Mouse (Mus musculus) heart, adult 9 months (tissue): Measurements from ENCODE around the gene Rassf6.
A peak's percentile ranks its signal among the peaks of the same experiment; 100 is the strongest.
"Not testable (repeated sequence)": the region's sequence is repeated elsewhere in the genome, so short reads cannot be mapped to it uniquely, and the experiment has no call there.

Experiments
- DNase-seq, 2 experiments: peaks; one replicate each; pipeline ENCODE4 v3.0.0; 2022; ENCODE audit warnings: low spot score in 2 of 2

Rassf6 gene

DNA sequence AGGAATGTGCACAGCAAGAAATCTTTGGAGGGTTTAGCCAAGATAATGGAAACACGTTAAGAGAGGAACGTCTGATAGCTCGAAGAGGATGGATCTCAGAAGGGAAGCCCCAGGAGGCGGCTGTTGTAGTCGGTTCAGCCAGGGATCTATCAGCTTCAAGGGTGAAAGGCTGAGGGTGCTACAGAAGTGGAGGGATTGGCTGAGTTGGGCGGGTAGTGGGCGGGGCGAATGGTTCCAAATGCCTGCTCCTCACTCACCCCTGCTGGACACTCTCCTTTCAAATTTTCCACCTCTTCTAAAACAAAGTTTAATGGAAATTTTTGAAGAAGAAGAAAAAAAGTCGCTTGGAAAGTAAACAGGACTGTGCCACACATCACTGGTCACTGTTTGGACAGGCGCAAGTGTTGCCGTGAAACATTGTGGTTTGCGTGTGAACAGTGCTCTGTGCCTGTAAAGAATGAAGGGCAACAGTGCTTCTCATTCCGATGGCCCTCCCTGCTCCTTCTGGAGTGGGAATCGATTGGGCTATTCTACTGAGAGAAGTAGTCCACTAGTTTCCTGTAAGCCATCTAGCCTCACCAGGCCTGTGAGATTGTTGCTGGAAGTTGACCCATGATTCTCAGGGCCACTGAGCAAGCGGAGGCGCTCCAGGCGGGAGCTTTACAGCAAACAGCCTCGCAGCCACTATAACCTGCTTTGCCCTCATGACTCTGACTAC, 15.6 kb downstream of the Rassf6 start:
- no peak for DNase-seq

DNA sequence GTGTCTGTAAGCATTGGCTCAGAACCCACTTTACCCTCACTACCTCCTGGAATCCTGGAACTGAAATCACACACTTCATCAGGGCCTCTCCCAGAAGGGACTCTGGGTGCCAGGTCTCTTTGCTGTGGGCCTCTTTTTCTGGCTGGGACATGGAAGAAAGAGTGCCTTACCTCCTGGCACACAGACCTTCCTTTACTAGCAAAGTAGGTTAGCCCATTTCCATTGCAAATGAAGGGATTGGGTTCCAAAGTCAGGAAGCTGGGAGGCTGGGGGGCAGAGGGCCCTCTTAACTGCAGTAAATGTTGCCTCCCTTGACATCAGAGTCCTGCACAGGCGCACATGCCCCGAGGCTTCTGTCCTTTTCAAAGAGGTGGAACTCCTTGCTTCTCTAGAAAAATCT, 17.2 kb downstream of the Rassf6 start:
- DNase-seq: no peak

DNA sequence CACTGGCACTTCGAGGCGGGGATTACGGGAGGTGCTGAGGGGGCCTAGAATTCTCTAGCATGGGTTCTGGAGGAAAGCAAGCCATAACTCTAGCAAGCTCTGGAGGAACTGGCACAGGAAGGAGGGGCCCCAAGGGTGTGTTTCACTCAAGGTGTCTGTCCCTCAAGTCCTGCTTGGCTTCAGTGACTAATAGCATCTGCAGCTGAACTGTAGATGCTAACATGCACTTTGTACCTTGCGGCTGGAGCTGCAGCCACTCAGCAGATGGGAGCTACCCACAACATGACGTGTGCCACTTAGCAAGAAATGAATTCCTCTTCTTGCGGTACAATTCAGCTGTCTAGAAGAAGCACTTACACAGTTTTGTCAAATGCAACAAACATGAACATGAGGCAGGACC, 18.7 kb downstream of the Rassf6 start:
- DNase-seq: no peak

DNA sequence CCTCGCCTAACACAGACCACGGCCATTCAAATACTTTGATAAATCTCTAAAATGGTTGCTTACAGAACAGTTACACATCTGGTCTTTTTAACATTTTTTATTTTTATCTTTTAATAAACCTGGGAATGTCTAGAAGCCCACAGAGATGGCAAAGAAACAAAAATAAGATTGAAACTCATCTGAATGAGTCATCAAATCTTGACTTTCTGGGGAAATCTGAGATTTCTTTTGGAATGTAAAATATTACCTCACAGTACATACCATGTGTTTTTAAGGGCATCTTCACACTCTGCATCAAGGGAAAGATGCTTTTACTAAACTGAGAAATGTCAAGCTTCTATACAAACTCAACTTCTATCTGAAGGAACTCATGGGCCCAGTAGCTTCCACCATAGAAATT, 19.1 kb downstream of the Rassf6 start:
- no peak for DNase-seq

DNA sequence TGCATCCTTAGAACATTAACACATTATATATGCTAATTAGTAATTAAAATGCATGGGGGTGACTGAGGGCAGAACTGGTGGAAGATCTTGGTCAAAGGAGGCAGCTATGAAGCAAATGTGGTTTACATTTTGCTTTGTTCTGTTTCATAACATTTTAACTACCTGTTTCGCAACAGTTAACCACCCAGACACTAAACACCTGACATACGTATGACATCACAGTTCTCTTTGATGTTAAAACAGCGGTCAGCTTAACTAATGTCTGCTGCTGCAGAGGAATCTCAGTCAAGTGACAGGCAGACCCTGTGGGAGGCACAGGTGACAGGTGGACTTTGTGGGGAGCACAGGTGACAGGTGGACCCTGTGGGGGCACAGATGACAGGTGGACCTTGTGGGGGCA, 22.6 kb downstream of the Rassf6 start:
- DNase-seq: no peak

DNA sequence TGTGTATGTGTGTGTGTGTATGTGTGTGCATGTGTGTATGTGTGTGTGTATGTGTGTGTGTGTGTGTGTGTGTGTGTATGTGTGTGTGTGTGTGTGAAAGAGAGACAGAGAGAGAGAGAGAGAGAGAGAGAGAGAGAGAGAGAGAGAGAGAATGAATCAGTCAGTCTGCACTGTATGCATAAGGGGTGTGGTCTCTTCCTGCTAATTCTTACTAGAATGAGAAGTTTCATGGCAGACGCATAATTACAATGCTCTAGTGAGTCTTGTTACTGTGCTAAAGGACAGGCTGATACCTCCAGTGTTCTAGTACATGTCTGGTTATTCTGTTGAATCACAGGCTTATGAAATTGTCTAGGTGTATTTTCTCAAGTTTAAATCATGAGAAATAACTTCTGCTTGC, 27.7 kb downstream of the Rassf6 start:
- not testable (repeated sequence) for DNase-seq

DNA sequence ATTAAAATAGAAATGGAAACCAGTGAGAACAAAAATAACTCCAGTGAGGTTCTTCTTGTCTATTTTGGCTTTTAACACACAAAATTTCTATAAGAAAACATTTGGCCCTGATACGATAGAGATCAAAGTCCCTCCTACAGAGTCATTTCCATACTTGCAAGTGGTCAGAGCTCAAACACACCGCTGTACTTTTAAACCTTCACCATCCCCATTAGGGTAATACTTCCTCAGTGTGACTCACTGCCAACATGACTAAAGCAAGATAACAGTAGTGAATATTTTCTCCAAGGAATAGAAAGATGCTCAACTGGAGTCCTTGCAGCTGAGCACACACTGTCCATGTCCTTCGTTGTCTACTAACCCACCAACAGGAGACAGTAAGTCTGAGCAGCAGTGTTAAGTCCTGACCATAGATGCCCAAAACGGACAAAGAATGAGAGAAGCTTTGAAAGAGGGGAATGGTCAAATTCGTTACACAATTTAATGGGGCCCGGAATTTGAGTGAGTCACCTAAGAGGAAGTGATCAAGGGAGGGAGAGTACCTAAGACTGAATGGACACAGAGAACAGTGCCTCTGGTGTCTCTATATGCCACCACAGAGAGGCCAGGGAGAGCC, 28.4 kb downstream of the Rassf6 start:
- no peak for DNase-seq

DNA sequence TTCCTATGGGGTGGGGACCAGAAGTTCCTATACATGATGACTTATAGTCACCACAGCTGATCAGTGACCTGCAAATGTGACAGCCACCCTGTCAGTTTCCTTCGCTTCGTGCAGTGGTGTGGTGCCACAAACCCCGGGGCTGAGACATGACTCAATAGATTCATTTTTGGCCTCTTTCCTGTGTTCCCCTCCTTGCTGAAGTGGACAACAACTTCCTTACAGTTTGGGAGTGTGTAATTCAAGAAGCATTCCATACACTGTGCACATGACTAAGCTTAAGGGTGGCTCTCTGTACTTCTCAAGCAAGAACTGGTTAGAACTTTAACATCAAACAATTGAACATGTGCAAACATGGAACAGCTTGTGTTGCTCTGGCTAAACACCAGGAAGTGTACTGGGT, 29.1 kb downstream of the Rassf6 start:
- DNase-seq: no peak

DNA sequence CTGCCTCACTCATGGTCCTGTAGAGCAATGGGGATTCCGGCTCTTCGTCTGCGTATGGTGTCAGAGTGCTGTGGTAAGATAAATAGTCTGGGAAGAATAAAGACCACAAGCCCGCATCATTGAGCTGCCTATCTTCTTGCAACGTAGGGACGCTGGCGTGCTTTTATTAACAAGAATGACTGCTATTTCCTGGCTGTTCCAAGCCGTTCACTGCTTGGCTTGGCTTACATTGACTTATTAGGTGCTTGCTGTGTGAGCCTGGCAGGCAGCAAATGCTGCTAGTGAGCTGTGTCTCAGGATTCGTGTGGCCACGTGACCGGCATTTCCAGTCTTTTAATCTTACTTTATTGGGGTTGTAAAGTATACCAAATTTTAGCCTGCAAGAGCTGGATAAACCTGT, 31.6 kb downstream of the Rassf6 start:
- DNase-seq: peak in 1 of 2 experiments; percentile 22

DNA sequence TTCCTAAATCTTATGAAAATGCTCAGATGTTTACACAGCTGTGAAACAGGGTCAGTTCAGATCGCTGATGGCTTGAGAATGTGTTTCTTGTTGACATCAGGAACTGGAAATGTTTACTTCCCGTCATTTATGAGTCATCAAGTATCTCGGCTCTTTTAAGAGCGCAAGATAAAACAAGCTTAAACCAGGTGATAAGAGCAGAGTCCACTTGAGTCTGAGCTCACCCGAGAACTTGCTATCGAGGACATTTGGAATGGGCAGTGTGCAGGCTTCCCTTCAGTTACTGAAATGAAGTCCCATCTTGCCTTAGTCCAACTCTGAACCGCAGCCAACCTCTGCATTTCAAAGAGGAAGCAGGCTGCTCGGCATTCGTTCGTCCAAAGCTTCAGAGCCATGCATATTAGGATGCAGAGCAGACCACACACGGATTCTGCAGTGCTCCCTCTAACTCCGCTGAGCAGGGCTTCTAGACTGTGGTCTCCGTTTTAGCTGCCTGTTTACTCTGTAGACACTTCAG, 37.0 kb downstream of the Rassf6 start:
- DNase-seq: peak in 1 of 2 experiments; percentile 6

DNA sequence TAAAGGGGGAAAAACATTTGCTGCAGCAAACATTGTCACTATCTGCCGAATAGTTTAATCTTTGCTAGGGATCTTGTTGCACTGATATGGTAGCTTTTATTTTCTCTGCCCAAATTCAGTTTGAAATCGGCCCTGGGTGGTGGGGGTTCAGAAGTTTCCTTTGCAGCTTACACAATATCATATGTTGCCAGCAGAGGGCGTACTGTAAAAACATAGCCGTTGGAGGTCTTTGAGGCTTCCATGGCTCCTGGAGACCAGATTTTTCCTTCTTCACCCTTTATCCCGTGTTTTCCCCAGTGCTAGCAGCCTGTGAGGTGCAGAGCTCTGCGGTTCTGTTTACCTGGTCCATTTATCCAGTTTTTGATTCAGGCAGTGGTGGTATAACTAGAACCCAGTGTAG, 39.0 kb downstream of the Rassf6 start:
- peak in 1 of 2 experiments; percentile 16 for DNase-seq

DNA sequence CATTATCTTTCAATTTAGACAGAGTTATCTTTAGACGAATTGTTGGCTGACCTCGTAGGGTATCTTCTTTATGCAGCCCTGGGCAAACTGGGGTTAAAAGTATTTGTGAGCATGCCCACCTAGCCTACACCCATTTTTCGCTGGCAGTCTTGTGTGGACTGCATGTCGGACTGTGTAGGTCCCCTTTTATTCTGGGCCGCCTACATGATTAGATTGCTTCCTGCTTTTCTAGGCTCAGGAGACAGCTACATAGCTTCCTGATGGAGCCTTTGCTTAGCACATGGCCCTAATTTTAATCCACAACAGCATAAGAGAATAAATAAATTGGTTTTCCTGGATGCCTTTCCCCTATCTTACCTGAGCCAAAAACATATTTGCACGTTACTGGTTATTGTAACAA, 44.3 kb downstream of the Rassf6 start:
- DNase-seq: no peak

DNA sequence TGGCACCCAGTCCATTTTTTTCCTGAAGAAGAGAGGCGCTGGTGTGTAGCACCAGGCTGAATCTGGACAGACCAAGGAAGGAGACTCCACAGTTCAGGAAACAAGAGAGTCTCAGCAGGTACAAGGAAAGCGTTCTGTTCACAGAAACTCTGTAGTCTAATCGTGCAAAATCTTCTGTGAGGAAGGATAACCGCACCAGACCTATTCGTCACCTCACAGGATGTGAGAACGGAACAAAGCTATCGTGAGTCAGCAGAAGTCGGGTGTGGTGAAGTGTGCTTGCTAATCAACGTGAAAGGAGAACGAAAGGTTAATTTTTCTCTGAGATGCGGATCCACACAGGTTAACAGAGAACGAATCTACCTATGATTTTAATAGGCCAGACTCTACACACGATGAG, 45.5 kb downstream of the Rassf6 start:
- DNase-seq: no peak

DNA sequence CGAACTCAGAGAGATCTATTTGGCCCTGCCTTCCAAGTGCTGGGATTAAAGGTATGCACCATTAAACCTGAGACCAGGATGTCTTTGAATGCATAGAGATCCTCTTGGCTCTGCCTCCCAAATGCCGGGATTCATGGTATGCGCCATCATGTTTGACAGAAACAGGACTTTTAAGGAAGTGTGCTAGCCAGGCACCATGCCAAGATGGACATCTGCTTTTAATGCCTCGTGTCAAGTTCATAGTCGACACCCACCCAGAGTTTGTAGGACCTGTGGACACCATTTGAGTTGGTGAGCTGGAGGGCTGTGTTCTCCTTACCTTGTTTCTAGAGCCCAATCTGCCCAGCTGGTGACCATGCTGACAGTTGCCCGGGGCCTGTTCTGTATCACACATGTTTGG, 48.5 kb downstream of the Rassf6 start:
- no peak for DNase-seq

DNA sequence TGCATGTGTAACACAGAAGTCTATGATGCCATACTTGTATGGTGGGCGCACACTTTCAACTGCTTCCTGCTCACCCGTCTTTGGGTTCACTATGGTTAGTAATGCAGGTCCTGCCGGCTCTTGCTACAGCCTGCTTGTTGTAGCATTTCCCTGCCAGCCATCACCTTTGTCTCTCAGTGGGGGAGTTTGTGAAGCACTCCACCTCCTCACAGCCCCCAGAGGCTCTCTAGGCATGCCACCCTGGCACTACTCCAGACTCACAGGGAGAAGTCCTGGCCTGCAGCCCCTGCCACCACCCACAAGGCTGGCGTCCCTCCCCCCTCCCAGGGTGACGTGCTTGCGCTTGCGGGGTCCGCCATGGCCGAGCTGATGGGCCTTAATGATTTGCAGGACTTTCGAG, 49.8 kb downstream of the Rassf6 start:
- DNase-seq: no peak

DNA sequence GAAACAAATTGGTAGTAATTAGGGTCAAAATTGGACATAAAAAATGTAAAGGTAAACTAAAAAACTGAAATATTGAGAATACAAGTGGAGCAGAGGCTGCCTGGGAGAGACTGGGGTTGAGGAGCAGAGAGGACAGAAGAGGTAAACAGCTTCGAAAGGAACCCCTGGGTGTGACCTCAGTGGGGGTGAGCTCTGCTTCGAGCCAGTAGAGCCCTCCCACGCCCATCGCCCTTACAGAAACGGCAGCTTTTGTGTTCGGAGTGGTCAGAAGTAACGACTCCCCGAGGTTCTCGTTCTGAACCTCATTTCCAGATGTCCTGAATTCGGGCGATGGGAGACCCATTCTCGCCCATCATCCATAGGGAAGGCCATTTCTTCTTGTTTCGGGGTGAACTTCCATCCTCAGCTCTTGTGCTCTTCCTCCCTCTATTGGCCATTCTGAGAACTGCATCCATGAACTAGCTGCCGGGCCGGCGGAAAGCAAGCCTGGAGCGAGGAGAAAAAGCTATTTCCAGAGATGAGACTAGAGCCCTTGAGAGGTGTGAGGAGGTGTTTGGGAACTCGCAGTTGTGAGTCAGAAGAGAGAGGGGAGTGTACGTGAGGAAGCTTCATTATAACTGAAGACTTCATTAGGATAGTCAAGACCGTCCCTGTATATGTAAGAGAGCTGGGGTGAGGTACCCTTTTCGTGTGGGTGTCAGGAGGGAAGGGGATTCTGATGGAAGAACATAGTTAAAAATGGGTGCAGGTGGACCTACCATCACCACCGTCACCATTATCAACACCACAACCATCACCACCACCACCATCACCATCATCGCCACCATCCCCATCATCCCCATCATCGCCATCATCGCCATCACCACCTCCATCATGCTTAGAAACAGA, 51.5 kb downstream of the Rassf6 start:
- DNase-seq: peak; percentile 35 to 51

DNA sequence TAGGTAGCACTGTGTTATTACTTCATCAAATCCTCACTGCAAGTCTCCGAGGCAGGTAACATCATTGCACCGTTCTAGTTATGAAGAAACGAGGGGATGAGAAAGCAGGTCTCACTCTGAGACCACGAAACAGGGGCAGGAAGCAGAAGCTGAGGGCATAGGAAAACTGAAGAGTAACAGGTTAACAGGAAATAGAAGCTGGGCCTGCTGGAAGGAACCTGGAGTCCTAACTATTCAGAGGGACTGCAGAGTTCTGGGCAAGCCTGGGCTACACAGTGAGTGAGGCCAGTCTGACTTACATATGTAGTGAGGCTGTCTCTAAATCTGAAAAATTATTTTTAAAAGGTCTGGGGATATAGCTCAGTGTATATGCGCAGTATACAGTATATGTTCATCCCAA, 52.4 kb downstream of the Rassf6 start:
- no peak for DNase-seq

DNA sequence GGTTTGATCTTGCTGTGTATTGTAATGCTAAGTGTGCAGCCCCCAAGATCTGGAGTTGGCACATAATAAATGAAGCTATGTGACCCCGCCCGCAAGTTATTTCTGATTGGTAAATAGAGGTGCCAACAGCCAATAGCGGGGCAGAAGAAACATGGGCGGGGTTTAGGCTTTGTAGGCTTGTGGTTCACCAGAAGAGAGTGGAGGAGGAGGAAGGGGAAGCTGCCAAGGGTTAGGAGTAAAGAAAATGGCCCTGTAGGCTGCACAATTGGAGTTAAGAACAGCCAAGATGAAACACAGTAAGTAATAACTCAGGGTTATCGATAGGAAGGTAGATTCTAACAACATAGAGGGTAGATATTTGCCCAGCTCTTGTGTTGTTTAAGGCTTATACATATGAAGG, 53.9 kb downstream of the Rassf6 start:
- DNase-seq: no peak

DNA sequence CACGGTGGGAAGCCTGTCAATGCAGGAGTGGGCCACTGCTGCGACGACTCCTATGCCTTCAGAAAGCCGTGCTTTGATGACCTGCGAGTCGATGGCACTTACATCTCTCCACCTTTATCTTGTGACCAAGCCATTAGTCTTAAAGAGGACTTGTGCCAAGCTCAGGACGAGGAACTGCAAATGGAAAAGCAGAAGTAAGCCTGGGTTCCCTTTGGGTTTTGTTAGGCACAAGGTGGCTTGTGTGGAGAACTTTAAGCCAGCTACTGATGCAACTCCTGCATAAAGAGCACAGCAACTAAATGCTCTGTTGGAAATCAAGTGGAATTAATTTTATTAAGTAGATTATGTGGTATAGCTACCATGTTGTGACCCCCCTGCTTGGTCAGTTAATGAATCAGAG, 55.7 kb downstream of the Rassf6 start:
- DNase-seq: no peak

DNA sequence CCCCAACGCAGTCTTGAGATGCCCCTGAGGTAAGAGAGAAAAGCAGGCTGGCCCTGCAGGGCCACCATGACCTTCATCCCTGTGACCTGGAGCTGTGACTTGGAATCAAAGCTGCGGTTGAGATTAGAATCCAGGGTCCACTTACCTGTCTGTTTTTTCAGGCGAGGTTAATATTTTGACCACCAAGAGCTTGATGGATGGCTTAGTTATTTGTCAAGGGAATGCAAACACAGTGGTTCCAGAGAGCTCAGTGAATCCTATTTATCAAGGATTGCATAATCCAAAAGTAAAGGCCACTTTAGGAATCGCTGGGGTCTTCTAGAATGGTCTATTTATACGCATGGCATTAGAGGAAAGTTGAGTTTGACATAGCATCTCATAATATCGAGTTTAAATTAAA, 58.3 kb downstream of the Rassf6 start:
- DNase-seq: no peak

DNA sequence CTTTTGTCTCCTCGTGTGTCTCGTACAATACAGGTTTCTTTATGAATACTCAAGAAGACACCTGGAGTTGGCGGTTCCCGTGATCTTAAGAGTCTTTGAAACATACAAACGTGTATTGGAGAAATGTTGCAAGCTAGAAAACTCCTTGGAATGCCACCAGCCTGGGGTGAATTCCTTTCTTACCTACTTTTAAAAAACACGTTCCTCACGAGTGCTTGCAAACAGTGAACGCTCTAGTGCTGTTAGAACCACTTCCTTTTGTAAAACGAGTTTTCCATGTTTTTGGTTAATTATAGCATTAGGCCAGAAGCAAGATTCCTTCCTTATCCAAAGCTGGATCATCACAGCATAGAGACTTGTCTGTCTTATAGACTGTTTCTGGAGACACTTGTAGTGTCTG, 60.9 kb downstream of the Rassf6 start:
- DNase-seq: no peak

DNA sequence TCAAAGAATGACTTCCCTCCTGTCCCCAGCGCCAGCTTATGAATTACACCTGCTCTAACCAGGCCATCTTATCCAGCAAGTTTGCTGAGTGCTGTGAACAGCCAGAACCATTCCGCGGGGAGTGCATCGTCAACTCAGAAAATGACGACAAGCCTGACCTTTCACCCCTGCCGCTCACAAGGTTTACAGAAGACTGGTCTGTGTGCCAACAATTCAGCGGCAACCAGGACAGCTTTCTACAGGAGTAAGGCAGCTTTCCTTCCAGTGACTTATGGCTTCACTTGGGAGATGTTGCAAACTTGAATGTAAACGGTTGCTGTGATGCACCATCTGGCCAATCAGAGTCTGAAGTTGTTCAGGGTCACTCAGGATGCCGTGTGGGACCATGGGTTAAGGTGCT, 62.7 kb downstream of the Rassf6 start:
- no peak for DNase-seq

DNA sequence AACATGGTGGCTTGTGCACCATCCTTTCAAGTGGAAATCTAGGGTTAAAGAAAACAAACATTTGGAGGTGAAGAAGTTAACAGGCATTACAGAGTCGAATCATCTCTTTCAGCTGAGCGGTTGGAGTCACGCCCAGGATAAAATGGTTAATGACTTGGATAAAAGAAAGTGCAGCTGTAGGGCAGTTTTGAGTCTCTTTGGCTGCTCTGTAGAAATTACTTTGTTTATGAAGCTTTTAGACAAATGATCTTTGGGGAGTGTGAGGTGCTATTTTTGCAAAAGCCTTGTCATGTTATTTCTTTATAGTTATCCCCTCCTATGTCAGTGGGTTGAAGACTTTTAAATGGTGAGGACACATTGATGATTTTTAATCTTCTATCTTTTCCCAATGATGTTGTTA, 69.2 kb downstream of the Rassf6 start:
- DNase-seq: no peak
